Mouse (Mus musculus): ENCODE measurements around the gene Trp53. TPM values are rescaled to one million over a fixed set of nuclear protein-coding genes. Genes with fewer than 3 reads are reported as not detected.

Gene Trp53
- 209 and 211 TPM in 2 replicates for polyA plus RNA-seq (2012)

DNA sequence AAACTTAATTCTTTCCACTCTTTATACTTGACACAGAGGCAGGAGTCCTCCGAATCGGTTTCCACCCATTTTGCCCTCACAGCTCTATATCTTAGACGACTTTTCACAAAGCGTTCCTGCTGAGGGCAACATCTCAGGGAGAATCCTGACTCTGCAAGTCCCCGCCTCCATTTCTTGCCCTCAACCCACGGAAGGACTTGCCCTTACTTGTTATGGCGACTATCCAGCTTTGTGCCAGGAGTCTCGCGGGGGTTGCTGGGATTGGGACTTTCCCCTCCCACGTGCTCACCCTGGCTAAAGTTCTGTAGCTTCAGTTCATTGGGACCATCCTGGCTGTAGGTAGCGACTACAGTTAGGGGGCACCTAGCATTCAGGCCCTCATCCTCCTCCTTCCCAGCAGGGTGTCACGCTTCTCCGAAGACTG lies at the start of gene Trp53, which contains the start of gene Wrap53:
Trp53 (plus strand) TSS at position 269 of the 424 bp plus-strand sequence.
Wrap53 (minus strand) TSS at position 165 of the 424 bp plus-strand sequence.
- no peak for TF ChIP-seq GATA1 (IDR thresholded peaks at IDR 0.05; ENCODE audit: low read length)

DNA sequence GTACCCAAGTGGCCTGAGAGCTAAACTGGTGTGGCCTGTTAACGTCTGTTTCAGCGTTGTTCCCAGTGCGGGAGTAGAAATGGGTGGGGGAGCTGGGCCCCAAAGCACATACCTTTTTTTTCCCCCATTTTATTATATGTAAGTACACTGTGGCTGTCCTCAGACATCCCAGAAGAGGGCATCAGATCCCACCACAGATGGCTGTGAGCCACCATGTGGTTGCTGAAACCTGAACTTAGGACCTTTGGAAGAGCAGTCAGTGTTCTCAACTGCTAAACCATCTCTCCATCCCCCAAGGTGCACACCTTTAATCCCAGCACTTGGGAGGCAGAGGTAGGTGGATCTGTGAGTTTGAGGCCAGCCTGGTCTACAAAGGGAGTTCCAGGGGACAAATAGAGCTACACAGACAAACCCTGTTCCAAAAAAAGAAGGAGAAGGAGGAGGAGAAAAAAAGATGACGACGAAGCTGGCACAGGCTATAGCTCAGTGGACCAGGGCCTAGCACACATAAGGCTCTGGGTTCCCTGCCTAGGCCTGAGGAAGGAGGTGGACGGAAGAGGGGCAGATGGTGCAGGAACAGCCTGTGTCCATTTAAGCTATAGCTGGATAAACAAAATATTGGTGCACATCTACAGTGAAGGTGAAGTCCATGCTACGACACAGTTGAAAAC lies 47.5 kb upstream of the Trp53 start:
- TF ChIP-seq GATA1 (IDR thresholded peaks at IDR 0.05; ENCODE audit: low read length): no peak

DNA sequence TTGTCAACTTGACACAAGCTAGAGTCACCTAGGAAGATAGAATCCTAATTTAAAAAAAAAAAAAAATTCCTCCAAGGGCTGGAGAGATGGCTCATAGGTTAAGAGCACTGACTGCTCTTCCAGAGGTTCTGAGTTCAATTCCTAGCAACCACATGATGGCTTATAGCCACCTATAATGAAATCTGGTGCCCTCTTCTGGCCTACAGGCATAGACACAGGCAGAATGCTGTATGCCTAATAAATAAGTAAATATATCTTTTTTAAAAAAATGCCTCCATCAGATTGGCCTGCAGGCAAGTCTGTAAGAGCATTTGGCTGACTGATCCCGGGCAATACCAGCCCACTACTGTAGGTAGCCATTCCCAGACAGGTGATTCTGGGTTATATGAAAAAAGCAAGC lies 45.2 kb upstream of the Trp53 start:
- TF ChIP-seq GATA1 (IDR thresholded peaks at IDR 0.05; ENCODE audit: low read length): no peak

DNA sequence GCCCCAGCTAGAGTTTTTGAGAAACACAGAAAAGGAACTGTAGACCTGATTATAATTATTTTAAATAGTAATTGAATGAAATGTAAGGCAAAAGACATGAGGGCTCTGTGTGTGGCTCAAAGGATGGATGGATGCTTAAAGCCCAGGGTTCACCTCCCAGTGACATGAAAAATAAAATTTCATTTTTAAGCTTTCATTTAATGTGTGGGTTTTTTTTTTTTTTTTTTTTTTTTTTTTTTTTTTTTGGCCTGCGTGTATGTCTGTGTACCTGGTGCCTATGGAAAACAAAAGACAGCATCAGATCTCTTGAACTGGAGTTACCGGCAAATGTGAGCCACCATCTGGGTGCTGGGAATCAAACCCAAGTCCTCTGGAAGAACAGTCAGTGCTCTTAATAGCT lies 39.5 kb upstream of the Trp53 start:
- no peak for TF ChIP-seq GATA1 (IDR thresholded peaks at IDR 0.05; ENCODE audit: low read length)

DNA sequence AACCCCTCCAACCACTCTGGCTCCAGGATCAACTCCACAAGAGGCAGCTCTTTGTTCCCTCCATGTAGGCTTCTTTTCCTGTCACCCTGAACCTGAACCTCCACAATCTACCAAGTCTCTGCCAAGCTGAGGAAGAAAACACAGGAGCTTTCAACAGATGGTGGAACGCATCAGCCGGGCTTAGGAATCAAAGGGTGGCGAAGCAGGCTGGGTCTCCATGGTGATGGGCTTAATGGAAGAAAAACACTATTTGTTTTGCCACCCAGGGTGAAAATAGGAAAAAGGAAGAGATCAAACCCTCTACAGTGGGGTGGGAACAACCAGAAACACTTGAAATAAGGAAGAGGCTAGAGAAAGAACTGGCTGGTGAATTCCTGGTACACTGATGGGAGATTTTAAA lies 36.6 kb upstream of the Trp53 start:
- TF ChIP-seq GATA1 (IDR thresholded peaks at IDR 0.05; ENCODE audit: low read length): no peak

DNA sequence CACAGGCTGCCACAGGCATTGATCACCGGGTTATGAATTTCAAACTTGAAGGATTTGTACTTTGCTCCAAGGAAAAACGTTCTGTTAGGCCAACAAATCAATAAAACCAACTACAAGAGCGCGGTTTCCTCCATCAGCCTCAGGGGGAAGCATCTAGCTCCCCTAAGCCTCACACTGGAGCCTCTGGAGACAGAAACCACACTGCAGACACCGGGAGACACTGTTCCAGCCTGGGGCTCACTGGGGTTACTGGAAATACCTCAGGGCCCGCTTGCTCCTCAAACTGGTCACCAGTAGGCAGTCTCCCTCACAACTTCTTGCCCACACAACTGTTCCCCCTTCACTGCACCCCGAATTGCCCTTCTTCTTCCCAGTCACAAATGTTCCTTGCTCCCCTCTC lies 34.2 kb upstream of the Trp53 start:
- no peak for TF ChIP-seq GATA1 (IDR thresholded peaks at IDR 0.05; ENCODE audit: low read length)

DNA sequence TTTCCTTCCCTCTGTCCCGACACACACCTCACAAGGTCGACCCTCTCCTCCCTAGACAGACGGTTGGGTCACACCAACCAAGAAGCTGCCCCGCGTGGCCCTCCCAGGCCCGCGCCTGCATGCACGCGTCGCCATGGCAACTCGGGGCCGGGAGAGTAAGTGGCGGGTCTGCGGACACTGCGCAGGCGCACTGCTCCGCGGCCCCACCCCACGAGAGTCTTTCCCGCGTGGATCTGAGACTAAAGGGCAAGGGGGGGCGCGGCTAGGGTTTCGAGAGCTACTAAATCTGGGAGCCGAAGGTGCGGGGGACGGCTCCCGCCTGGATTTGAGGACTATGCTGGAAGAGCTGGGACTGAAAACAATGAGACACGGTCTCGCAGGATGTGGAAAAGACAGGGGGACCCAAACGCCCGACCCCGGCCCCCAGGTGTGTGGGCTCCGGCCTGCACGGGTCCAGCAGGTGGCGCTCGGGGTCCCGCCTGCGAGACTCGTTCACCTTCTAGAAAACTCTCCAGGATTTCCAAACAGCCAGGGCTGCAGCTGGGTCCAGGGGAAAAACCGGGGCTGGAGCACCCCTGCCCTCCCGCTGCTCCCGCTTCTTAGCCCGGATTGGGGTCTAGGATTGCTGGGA lies 33.6 kb upstream of the Trp53 start:
- no peak for TF ChIP-seq GATA1 (IDR thresholded peaks at IDR 0.05; ENCODE audit: low read length)

DNA sequence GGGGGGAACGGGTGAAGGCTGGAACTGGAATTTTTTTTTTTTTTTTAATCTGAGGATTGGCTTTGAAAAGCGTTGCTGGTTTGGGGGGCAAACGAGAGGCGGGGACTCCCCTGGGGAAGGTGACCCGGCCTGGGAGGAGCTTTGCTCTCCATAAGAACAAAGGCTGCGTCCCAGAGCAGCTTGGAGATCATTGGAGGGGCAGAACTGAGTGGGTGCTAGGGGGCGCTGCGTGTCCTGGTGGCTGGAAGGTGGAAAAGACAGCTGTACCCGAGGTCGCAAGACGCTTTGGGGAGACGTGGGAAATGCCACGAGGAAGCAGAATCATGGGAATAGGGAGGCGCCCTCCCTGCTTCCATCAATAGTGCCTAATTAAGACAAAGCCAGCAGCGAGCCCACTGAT lies 33.1 kb upstream of the Trp53 start:
- no peak for TF ChIP-seq GATA1 (IDR thresholded peaks at IDR 0.05; ENCODE audit: low read length)

DNA sequence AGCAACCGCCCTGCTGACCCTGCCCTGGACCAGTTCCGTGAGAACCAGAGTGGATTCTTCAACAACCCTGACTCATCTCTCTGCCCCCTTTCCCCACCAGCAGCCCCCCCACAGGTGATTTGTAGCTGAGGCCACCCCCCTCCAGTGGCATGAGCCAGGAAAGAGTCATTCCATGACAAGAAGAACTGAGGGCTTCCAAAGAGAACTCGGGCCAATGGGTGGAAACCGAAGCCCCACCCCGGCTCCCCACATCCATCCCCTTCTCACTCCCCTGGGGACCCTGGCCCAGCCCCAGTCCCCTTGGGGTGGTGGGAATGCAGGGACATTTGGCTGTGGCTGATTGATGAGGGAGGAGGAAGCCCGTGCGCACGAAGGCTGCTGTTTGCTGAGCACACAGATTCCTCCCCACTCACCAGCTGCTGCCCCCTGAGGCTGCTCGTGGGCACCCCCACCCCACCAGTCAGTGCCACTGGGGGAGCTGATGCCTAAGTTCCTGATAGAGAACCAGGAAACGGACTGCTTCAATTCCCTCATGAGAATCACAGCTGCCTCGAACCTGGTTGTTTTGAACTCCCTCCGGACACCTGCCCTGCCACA lies 31.0 kb upstream of the Trp53 start, which contains the start of gene Dnah2:
Dnah2 (minus strand) TSS at position 51 of the 597 bp plus-strand sequence.
- no peak for TF ChIP-seq GATA1 (IDR thresholded peaks at IDR 0.05; ENCODE audit: low read length)

DNA sequence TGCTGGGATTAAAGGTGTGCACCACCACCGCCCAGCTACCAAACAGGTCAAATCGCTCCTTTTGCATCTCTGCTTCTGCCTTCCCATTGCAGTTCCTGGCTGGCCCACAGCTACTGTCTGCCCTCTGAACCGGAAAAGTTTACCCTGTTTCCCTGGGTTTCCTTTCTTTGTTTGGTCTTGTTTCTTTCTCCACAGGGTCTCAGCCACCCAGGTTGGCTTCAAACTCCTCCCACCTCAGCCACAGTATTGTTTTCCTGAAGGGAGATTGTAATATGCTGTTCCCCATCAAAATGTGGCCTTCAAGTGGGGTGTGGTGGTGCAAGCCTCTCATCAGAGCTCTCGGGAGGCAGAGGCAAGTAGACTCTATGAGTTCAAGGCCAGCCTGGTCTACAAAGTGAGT lies 28.8 kb upstream of the Trp53 start:
- no peak for TF ChIP-seq GATA1 (IDR thresholded peaks at IDR 0.05; ENCODE audit: low read length)

DNA sequence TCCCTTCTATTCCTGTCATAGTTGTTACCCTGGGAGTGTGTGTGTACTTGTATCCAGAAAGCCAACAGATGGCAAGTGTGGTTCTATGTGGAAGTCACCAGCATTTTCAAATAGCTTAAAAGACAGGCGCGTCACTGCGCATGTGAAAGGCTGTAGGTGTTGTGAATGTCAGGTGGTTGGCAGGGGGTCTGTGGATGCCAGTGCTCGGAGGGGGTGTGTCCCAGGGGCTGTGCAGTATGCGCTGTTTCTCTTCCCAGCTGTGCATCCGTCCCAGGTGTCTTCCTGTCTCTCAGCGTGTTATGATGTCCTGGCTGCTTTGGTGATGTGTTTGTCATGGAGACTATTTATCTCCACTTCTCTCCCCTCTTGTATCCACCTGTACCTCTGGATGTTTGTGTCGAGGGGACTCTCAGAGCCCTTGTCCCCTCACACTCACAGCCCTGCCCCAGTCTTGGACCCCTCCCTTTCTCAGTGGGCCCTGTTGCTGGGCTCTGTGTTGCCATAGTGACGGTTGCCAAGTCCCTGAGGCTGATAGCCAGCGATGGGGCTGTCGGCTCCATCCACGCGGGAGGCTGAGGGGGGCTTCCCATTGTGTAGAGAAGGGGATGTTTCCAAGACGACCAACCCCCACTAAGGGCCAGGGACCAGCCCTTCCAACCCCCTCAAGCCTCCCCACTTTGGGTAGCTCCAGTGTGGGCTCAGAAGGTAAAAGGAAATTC lies 27.4 kb upstream of the Trp53 start:
- TF ChIP-seq GATA1 (IDR thresholded peaks at IDR 0.05; ENCODE audit: low read length): no peak

DNA sequence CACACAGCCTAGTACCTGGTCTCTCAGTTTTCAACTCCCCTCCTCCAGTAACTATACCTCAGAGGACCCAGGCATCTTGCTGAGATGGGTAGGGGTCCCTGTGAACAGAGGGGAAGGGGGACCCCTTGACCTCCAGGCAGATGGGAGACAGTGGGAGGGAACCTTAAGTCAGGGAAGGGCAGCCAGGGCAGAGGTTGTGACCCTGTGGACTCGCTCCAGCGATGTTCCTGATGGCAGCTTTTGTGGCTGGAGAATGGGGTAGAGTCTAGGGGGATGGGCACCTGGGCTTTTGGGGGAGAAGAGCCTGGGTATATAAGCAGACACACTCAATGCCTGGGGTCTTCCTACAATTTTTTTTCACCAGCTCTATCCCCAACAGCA lies 26.8 kb upstream of the Trp53 start:
- no peak for TF ChIP-seq GATA1 (IDR thresholded peaks at IDR 0.05; ENCODE audit: low read length)

DNA sequence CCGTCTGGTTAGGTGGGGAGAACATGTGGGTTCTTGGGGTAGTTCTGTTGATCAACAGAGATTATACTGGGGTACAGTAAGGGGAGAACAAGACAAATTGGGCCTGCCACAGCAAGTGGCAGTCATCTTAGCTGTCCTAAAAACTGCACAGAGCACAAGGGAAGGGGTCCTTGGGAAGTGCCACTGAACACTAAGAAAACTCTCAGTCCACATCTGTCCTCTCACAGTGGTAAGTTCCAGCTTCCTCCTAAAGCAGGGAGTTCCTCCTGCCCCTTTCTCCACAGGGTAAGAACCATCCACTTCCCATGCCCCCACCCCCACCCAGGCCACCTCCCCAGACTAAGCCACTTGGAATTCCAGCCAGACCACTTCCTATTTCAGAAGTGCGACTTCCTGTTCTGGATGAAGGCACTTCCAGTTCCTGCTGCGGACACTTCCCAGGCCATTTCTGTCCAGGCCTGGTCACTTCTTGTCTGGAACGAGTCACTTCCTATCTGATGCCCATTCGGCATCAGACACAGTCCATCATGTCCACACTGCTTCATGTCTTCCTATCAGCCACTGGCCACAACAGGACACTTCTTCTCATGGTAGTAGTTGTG lies 25.5 kb upstream of the Trp53 start:
- TF ChIP-seq GATA1 (IDR thresholded peaks at IDR 0.05; ENCODE audit: low read length): no peak

DNA sequence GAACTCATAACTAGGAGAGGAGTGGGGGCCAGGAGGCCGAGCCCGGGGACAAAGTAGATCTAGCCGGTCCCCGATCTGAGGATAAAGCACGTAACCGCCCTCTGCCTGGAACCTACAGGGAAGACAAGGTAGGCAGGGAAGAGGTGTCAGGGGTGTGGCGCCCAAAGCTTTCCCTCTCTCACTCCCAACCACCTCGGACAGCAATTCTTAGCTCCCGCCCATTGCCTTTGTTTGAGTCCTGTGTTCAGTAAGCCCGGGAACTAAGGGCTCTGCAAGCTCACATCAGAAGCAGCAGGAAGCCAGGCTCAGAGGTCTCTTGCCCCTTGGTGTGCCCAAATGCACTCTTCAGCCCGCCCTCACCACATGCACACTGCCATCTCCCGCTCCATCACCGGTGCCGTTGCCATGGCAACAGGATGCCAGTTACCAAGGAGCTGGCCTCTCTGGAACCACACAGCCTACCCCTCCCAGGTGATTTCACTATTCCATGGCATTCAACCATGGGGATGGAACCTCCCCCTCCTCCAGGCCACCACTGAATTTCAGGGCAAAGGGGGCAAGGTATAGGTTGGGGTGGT lies 22.7 kb upstream of the Trp53 start:
- TF ChIP-seq GATA1 (IDR thresholded peaks at IDR 0.05; ENCODE audit: low read length): no peak

DNA sequence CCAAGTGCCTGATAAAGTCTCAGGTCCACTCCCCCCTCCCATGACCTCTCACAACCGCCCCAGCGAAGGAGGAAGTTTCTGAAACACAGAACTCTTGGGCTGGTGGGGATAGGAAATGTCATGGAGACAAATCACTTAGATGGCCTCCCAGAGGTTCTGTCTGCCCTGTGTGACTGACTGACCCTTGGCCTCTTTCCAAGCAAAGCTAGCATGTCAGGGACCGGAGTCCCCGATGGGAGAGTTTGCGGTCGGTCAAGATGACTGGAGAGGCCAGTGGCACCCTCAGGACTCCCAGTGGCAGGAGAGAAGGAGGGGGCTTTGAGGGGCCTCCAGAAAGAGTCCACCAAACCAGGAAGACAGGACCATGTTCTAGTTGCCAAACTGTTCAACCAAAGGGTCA lies 21.4 kb upstream of the Trp53 start:
- TF ChIP-seq GATA1 (IDR thresholded peaks at IDR 0.05; ENCODE audit: low read length): no peak
